Mouse (Mus musculus) left cerebral cortex, postnatal 36 days (tissue): Measurements from ENCODE around the gene Arhgap32. TPM values are rescaled to one million over a fixed set of nuclear protein-coding genes. Genes with fewer than 3 reads are reported as not detected.

Experiments used
- DNase-seq, 2 experiments: peaks; one replicate each; pipeline ENCODE4 v3.0.0; 2021 to 2022; ENCODE audit warnings: low spot score in 2 of 2, mixed read lengths in 1 of 2
- intact Hi-C: fragments of 180-260 bp; cut with DNase I; formaldehyde crosslinking; loops from one replicate; pipeline ENCODE4 v1.15.1; 2025
- total RNA-seq, 2 experiments: library from RNA; stranded (reverse); gene quantifications; 2 replicates each; pipeline ENCODE4 v1.2.3; 2021

The Arhgap32 gene
- total RNA-seq, 2 experiments from 2014 or later, result 471 to 473 TPM

GRCm38 (mm10) chr9:32176612-32177011, 60.7 kb downstream of the Arhgap32 start:
- no peak for DNase-seq
- intact Hi-C loops, result no loop called here

GRCm38 (mm10) chr9:32181170-32181569, 65.2 kb downstream of the Arhgap32 start:
- intact Hi-C loops, result no loop called here
- no peak for DNase-seq

- intact Hi-C loops, result loop anchor here (5.0 kb wide), 1 partner anchor 36 kb away; no protein-coding TSS in a partner anchor
- DNase-seq, result no peak
These were observed 70.6 kb downstream of the Arhgap32 start for GRCm38 (mm10) chr9:32186489-32186888.

GRCm38 (mm10) chr9:32192295-32193073, 76.5 kb downstream of the Arhgap32 start:
- intact Hi-C loops, result no loop called here
- no peak for DNase-seq

- intact Hi-C loops, result no loop called here
These were observed 88.6 kb downstream of the Arhgap32 start for GRCm38 (mm10) chr9:32204450-32204990.

GRCm38 (mm10) chr9:32207133-32207532, 91.2 kb downstream of the Arhgap32 start:
- DNase-seq, result peak in 1 of 2 experiments; percentile 46

More at GRCm38 (mm10) chr9:32204450-32204990, 88.6 kb downstream of the Arhgap32 start:
- DNase-seq, result no peak

GRCm38 (mm10) chr9:32208071-32208470, 92.1 kb downstream of the Arhgap32 start:
- intact Hi-C loops, result no loop called here
- DNase-seq, result no peak

More at GRCm38 (mm10) chr9:32207133-32207532, 91.2 kb downstream of the Arhgap32 start:
- intact Hi-C loops, result no loop called here

GRCm38 (mm10) chr9:32216820-32217567, 101.1 kb downstream of the Arhgap32 start:
- DNase-seq, result no peak
- intact Hi-C loops, result no loop called here

- intact Hi-C loops, result no loop called here
- DNase-seq, result no peak
These were observed 103.5 kb downstream of the Arhgap32 start for GRCm38 (mm10) chr9:32219400-32219799.

GRCm38 (mm10) chr9:32222184-32222583, 106.2 kb downstream of the Arhgap32 start:
- DNase-seq, result no peak
- intact Hi-C loops, result loop anchor here (5.0 kb wide), 1 partner anchor 35 kb away; no protein-coding TSS in a partner anchor

- intact Hi-C loops, result loop anchor here (5.0 kb wide), 1 partner anchor 37 kb away; no protein-coding TSS in a partner anchor
- peak; percentile 73 to 76 for DNase-seq
These were observed 108.0 kb downstream of the Arhgap32 start for GRCm38 (mm10) chr9:32223739-32224529.

- peak in 1 of 2 experiments; percentile 29 for DNase-seq
- intact Hi-C loops, result loop anchor here (5.0 kb wide), 1 partner anchor 38 kb away; no protein-coding TSS in a partner anchor
These were observed 109.0 kb downstream of the Arhgap32 start for GRCm38 (mm10) chr9:32224937-32225336.

- intact Hi-C loops, result no loop called here
- peak in 1 of 2 experiments; percentile 2 for DNase-seq
These were observed 109.6 kb downstream of the Arhgap32 start for GRCm38 (mm10) chr9:32225584-32225983.

GRCm38 (mm10) chr9:32227034-32227433, 111.1 kb downstream of the Arhgap32 start:
- intact Hi-C loops, result no loop called here
- DNase-seq, result peak in 1 of 2 experiments; percentile 3

GRCm38 (mm10) chr9:32233593-32233992, 117.7 kb downstream of the Arhgap32 start:
- peak in 1 of 2 experiments; percentile 3 for DNase-seq
- intact Hi-C loops, result no loop called here

GRCm38 (mm10) chr9:32234767-32235489, 119.0 kb downstream of the Arhgap32 start:
- no peak for DNase-seq
- intact Hi-C loops, result no loop called here

GRCm38 (mm10) chr9:32238899-32239298, 123.0 kb downstream of the Arhgap32 start:
- DNase-seq, result peak in 1 of 2 experiments; percentile 3
- intact Hi-C loops, result no loop called here

- intact Hi-C loops, result no loop called here
- peak in 1 of 2 experiments; percentile 6 for DNase-seq
These were observed 123.5 kb downstream of the Arhgap32 start for GRCm38 (mm10) chr9:32239427-32239826.

GRCm38 (mm10) chr9:32240449-32240848, 124.5 kb downstream of the Arhgap32 start:
- intact Hi-C loops, result no loop called here
- DNase-seq, result peak in 1 of 2 experiments; percentile 1
